Mouse (Mus musculus): ENCODE measurements at regions not wholly inside any gene's neighbourhood (a gene's known extent, or its start where the extent isn't known, plus 50 kb on each side); places are given as distances from the start of the nearest gene placed in this dataset.

DNA sequence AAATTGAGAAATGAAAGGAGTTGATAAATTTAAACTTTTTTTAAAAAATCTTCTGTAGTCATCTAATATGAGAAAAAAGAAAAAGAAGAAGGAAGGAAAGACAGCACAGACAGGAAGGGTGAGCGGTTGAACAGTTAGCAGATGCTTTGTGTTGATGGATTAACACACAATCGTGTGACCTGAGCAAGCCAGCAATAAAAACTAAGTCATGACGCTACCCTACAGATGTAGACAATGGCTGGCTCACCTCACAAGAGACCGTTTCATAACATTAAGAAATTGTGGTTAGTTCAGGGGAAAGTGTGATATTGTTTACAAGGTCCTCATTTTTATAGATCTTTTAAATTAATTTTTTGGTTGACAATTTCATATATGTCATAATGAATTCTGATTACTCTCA is 99.4 kb upstream of the Otud4 start:
- ChIA-PET POLR2A (interaction anchor here in 1 of 4 experiments (1.1 kb wide), 1 partner anchor 9 kb away, joined by 3 read pairs; no protein-coding TSS in a partner anchor), CTCF (no interaction called here)

DNA sequence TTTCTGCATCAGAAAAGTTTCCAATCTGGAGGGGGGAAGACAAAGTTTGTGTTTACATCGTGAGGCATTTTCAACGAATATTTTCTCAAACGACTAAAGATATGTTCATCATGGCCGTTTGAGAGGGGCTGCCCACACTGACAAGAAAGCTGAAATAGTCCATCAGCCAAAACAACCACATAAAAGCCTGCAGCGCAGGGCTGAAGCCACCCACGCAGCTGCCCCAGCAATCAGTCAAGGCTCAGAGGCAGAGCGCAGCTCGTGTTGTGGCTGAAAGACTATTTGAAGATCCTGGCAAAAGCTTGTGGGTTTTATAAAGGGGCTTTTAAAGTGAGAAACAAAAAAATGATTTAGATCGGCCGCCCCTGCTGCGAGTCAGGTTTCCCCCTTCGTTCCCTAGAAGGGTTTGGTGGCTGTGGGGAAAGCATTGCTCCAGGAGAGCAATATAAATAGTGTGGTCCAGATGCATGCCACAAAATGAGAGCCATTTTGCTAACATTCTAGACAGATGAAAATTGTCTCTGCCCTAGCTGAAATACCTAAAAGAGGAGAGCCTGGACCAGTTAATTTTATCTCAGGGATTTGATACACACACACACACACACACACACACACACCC is 105.0 kb upstream of the Otud4 start:
- CTCF ChIA-PET: interaction anchor here in 1 of 4 experiments (1.0 kb wide), 1 partner anchor 27 kb away, joined by 3 read pairs; no protein-coding TSS in a partner anchor
- POLR2A ChIA-PET: interaction anchor here in 2 of 4 experiments (1.2 to 1.6 kb wide), 3 partner anchors 9 to 14 kb away, joined by 4 to 9 read pairs (median 5); no protein-coding TSS in a partner anchor

DNA sequence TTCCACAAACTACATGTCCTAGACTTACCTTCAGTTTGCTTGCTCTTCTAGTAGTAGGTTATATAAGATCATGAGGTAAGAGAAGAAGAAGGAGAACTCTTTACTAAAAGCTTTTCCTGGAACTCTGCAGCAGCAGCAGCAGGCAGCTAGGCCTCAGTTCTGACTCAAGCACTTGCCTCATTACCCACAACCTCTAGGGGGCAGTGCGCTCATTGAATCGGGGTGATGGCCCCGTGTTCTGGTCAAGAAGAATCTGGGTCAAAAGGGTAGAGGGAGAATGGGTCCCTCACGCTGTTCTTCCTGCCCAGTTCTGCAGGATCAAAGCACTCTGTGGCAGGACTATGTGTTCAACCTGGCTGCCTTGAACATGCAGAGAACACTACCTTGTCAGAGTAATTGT is 109.9 kb upstream of the Otud4 start:
- CTCF ChIA-PET: interaction anchor here in 3 of 4 experiments (0.5 to 1.3 kb wide), 8 partner anchors 28 to 76 kb away, joined by 3 to 8 read pairs (median 3); no protein-coding TSS in a partner anchor

DNA sequence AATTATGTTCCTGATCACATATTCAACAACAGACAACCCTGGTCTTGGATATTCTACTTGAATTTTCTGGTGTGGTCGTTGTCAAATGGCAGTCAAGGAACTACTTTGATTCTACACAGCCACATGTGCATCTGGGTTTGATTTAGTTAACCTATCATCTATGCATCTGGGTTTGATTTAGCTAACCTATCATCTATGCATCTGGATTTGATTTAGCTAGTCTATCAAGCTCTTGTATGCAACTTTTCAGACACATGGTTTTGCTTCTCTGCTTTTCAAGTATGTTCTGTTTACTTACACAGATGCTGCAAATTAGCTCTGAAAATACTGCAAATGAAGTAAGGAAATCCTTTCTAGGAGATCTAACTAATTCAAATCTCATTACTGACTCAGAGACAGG is 117.4 kb upstream of the Otud4 start:
- ChIA-PET CTCF (interaction anchor here in 1 of 4 experiments (0.7 kb wide), 1 partner anchor 41 kb away, joined by 3 read pairs; no protein-coding TSS in a partner anchor), POLR2A (interaction anchor here in 2 of 4 experiments (0.5 to 1.2 kb wide), 2 partner anchors 25 to 1341 kb away, joined by 3 to 6 read pairs; no protein-coding TSS in a partner anchor)

More for the DNA sequence above, 109.9 kb upstream of the Otud4 start:
- POLR2A ChIA-PET: interaction anchor here in 2 of 4 experiments (1.0 to 2.1 kb wide), 3 partner anchors 16 to 33 kb away, joined by 3 to 5 read pairs (median 3); no protein-coding TSS in a partner anchor

DNA sequence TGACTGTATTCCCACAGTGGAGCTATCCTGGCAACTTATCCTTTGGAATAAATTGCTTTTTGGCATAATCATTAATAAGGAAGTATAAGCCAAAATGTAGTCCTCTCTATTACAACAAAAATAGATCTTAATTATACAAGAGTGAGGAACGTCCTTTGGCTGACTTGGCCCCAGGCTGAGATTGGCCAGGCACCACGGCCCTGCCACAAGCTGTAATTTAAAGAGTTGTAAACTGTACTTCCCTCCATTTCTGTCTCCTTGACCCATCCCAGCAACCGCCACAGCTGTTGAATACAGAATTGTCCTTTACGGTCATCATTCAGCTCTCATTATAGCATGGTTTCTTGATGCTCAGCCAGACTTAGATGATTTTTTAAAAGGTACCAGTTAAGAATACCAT is 119.6 kb upstream of the Smad1 start:
- ChIA-PET POLR2A (no interaction called here), CTCF (interaction anchor here in 1 of 4 experiments (0.7 kb wide), 1 partner anchor 371 kb away, joined by 3 read pairs; no protein-coding TSS in a partner anchor)

DNA sequence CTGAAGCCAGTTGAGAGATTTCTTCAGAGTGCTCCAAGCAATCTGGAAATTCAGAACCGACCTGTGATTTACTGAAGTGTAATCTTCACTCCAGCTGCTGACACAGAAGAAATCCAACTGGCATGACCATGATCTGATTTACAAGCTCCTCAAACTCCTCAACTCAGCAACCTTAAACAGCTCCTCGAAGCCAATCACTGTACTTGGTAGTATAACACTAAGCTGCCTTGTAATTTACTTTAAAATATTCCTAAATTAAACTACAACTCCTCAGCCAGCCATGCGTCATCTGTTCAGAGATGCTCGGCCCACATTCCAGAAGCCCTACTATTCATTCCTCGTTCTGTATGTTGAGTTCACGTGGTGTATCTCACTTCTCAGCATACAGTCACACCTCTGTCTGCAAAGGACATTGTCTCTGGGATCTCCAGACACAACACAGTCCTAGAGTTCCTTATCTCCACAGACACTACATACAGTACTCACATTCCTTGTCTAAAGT is 116.0 kb upstream of the Smad1 start:
- POLR2A ChIA-PET: no interaction called here
- CTCF ChIA-PET: no interaction called here

DNA sequence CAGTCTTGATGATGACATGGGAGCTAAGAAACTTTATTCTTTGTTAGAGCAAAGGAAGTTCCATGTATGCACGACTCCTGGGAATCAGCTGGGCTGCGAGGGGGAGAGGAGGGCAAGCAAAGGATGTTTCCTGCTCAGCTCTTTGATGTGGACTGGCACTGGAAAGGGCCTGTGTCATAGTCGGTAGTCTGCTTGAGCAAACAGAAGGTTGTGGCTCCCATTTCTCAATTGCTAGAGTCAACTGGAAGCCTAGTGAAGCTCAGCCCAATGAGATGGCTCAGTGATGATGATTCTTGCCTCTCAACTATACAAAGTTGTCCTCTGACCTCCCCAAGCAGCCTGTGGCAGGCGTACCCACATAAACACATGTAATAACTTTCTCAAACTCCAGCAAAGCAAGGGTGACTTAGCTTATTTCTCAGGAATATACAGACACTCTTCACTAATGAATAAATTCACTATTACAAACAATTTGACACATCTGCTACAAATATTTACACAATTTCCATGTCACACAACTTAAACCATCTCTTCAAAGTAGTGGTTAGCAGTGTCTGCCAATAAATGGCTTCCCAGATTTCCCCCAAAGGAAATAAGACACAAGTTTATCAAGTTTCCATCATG is 115.4 kb upstream of the Smad1 start:
- POLR2A ChIA-PET: no interaction called here
- CTCF ChIA-PET: no interaction called here

DNA sequence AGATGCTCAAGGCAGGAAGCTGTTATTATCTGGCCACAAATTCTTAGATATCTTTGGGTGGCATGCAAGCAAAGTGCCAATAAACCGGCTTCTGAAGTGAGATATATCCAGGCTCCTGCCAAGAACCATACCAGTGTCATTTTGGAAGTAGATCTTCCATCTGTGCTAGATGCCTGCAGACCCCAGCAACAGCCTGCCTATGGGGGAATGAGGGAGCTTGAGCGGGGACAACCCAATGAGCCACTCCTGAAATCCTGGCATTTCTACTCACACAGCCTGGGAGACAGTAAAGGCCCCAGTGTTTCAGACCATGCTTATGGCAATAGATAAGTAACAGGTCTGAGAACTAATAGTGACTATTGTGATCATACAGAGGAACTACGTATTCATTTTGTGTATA is 109.3 kb upstream of the Smad1 start:
- POLR2A ChIA-PET: interaction anchor here in 2 of 4 experiments (0.7 to 1.0 kb wide), 2 partner anchors 65 to 79 kb away, joined by 3 read pairs; no protein-coding TSS in a partner anchor
- CTCF ChIA-PET: no interaction called here

DNA sequence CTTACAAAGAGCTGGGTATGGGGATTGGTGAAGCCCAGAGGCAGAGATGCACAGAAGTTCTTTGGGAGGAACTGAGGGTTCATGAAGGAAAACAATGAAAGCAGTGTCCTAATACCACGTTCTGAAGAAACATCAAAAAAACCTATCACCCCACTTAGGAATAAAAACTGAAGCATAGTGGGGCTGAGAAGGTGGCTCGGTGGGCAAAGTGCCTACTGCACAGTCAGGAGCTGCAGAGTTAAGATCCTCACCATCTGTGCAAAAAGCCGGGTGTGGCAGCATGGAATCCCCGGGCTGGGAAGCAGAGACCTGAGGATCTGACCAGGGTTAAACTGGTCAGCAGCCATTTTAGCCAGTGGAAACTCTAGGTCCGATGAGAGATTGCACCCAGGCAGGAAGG is 106.1 kb upstream of the Smad1 start:
- ChIA-PET CTCF (interaction anchor here in 1 of 4 experiments (0.5 kb wide), 1 partner anchor 9 kb away, joined by 3 read pairs; no protein-coding TSS in a partner anchor), POLR2A (no interaction called here)

DNA sequence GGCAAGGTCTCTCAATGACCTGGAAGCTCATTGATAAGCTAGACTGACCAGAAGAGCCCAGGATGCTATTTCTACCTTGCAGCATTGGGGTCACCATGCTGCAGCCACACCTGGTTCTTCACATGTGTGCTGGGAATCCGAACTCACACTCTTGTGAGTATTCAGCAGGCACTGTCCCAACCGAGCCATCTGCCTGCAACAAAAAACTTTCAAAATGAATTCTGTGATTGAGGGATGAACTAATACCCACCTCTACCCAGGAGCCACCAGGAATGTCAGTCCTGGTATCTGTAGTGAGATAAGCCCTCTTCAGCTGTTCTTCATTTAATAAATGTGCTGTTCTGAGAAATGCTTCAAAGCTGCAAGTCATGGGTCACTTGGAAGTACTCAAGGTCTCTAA is 104.6 kb upstream of the Smad1 start:
- ChIA-PET CTCF (no interaction called here), POLR2A (no interaction called here)

DNA sequence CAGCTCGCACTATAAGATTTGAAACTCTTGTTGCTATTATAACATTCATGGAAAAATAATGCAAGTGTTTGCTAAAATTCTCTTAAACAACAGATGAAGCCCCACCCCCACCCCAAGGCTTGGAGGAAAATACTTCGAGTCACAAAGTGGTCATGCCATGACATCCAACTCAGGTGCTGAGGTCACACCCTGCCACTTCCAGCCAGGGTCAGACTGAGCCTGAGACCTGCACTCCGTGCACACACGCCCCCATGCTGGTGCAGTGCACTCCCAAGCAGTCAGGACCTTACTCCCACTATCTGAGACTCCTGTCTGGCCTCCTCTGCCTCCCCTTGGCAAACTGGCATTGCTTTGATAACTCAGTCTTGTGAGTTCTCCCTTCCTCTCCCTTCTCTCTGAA is 102.7 kb upstream of the Smad1 start:
- CTCF ChIA-PET: interaction anchor here in 1 of 4 experiments (0.6 kb wide), 1 partner anchor 27 kb away, joined by 3 read pairs; no protein-coding TSS in a partner anchor
- POLR2A ChIA-PET: no interaction called here

DNA sequence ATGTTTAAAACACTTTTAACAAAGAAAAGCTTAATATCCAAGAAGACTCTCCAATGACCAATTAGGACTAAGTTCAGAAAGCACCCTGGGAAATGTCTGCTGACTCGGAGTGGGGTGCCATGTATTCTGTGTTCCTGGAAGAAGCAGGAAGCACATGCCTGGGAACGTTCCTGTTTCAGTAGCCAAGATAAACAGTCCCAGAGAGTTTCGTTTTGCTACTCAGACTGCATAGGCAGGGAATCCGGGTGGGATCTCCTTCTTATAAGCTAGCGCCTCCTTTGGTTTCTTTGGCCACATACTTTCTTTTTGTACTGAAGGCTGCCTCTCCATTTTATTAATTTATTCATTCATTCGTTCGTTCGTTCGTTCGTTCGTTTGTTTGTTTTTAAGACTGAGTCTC is 101.9 kb upstream of the Smad1 start:
- CTCF ChIA-PET: interaction anchor here in 1 of 4 experiments (0.6 kb wide), 1 partner anchor 1314 kb away, joined by 5 read pairs; no protein-coding TSS in a partner anchor

DNA sequence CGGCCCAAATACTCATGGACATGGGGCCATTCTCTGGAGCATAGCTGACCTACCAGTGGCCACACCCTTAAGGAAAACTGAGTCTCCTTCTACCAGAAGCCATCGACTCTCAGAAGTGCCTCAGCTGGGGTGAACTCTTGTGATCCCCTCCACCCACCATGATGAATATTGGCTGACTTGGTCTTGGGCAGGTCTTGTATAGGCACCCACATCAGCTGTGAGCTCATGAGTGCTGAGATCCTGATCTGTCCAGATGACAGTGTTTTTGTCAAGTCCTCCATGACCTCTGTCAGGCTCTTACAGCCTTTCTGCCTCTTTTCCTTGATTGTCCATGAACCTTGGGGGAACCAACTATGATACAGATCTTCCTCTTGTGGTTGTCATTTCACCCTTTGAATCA is 99.9 kb upstream of the Smad1 start:
- ChIA-PET POLR2A (no interaction called here), CTCF (interaction anchor here in 2 of 4 experiments (0.7 to 1.1 kb wide), 2 partner anchors 40 to 88 kb away, joined by 3 to 7 read pairs; no protein-coding TSS in a partner anchor)

More for the DNA sequence above, 101.9 kb upstream of the Smad1 start:
- POLR2A ChIA-PET: no interaction called here

DNA sequence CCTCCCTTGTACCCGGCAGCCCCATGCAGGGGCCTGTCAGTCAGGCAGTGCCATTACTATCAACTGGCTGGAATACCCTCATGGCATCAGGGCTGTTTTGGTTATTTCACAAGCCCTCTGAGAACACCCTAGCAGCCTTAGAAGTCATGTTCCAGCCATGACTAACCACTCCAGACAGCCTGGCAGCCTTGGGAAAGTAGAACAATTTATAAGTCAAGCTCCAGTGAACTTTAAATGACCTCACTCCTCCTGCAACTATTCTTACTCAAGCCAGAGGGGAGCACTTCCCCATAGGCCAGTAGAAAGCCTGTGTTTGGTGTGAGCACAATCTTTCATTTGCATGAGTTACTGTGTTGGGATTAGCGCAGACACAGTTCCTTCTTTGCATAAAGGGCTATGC is 99.3 kb upstream of the Smad1 start:
- POLR2A ChIA-PET: no interaction called here
- CTCF ChIA-PET: no interaction called here

DNA sequence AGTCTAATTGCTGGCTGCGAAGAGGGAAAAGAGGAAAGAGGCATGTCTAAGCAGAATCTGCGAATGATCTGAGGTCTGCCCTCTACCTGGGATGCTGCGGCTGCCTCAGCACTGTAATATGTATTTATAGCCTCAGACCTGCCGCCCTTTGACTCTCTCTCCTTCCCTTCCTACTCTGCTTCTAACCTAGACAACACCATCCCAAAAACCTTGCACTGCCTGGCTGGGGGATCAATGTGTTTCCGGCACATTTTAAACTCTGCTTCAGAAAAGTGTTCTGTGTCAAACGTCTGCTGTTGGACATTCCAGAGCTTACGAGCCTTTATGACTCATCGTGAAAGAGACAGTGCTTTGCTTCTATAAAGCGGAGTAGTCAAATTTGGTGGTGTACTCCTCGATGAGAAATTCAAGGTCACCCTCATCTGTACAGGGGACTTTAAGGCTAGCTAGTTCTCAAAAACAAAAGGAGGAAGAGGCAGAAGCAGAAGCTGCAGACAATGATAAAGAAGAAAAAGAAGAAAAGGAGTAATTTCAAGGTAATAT is 91.9 kb upstream of the Smad1 start:
- ChIA-PET CTCF (interaction anchor here in 1 of 4 experiments (1.1 kb wide), 1 partner anchor 72 kb away, joined by 3 read pairs; no protein-coding TSS in a partner anchor), POLR2A (interaction anchor here in 2 of 4 experiments (0.6 to 1.0 kb wide), 2 partner anchors 71 to 460 kb away, joined by 3 read pairs; no protein-coding TSS in a partner anchor)

DNA sequence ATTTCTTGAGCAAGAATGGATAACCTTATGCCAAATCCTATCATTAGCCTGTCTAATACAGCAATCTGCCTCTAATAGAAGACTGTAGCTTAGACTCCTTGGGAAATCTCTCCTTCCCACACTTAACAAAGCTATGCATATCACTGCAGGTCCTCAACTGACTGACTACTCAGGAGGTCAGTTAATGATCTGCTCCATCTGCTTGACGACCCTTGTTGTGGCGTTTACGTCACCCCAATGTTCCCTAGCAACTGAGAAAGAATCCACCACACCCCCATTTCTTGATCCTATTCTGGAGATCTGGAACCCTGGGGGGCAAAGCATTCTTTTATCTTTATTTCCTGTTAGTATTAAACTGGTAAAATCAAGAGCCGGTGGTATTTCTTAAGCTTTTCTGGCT is 91.4 kb upstream of the Smad1 start:
- POLR2A ChIA-PET: interaction anchor here in 2 of 4 experiments (0.6 to 1.0 kb wide), 2 partner anchors 71 to 460 kb away, joined by 3 read pairs; no protein-coding TSS in a partner anchor
- CTCF ChIA-PET: interaction anchor here in 1 of 4 experiments (1.1 kb wide), 1 partner anchor 72 kb away, joined by 3 read pairs; no protein-coding TSS in a partner anchor

DNA sequence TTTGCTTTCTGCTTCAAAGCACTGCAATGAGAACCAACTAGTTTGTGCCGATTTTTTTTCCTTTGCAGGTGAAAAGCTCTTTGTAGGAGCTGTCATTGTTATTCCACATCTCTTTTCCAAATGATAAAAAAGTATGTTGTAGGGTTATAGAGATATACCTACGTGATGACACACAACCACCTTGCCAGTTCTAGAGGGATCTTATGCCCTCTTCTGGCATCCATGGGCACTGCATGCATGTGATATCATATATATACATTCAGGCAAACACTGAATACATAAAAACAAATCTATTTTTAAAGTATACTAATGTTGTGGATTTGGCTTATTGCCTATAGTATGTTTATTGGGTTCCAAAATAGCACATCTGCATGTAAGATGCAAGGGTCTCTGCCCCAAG is 89.5 kb upstream of the Smad1 start:
- CTCF ChIA-PET: interaction anchor here in 1 of 4 experiments (0.6 kb wide), 1 partner anchor 856 kb away, joined by 7 read pairs; no protein-coding TSS in a partner anchor
- POLR2A ChIA-PET: no interaction called here

DNA sequence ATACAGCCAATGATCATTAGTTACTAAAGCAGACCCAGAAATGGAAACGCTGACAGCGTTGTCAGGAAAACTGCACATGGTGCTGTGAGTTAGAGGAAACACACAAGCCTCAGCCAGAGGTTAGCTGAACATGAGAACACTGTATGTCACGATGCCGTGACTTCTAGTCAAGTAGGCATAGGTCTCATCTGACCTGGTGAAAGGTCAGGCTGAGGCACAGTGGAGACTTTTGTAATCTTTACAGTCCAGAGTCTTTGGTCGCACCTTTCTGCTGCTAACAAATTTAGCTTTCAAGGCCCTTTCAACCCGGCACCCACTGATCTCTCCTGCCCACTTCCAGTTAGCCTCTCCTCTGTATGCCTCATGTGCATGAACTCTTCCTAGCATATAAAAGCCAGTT is 88.3 kb upstream of the Smad1 start:
- ChIA-PET POLR2A (interaction anchor here in 2 of 4 experiments (0.5 to 1.1 kb wide), 3 partner anchors 10 to 194 kb away, joined by 3 read pairs; no protein-coding TSS in a partner anchor), CTCF (no interaction called here)

DNA sequence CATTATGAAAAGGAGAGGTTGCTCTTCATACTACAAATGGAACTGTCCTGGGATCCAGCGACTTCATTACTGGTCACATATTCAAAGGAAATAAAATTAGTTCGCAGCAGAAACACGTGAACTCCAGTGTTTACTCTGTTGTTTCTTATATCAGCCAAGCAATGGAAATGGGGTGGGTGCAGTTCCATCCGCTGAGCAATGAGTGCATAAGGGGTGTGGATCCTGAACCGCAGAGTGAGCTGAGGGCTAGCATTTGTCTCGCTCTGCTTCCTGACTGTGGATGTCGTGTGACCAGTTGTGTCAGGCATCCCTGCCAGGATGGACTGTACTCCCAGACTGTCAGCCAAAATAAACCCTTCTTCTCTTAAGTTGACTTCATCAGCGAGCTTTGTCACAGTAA is 80.0 kb upstream of the Smad1 start:
- CTCF ChIA-PET: interaction anchor here in 1 of 4 experiments (0.9 kb wide), 1 partner anchor 108 kb away, joined by 3 read pairs; no protein-coding TSS in a partner anchor
- POLR2A ChIA-PET: interaction anchor here in 2 of 4 experiments (0.6 kb wide), 2 partner anchors 36 to 244 kb away, joined by 4 to 5 read pairs; no protein-coding TSS in a partner anchor

Measured in embryonic stem cell, embryonic (primary cell).